Mouse (Mus musculus) cerebellum, adult (tissue): ENCODE measurements around the gene Tspo.
A peak's percentile ranks its signal among the peaks of the same experiment; 100 is the strongest.

ENCODE experiments used
- ATAC-seq: cut with Nextera tagmentation; 2 replicates; pipeline ENCODE4 v1.9.2; 2017; ENCODE audit warnings: mild to moderate bottlenecking, moderate library complexity, mixed read lengths; ENCODE audit not compliant: insufficient number of reproducible peaks, low FRiP score, low TSS enrichment

Tspo gene

DNA sequence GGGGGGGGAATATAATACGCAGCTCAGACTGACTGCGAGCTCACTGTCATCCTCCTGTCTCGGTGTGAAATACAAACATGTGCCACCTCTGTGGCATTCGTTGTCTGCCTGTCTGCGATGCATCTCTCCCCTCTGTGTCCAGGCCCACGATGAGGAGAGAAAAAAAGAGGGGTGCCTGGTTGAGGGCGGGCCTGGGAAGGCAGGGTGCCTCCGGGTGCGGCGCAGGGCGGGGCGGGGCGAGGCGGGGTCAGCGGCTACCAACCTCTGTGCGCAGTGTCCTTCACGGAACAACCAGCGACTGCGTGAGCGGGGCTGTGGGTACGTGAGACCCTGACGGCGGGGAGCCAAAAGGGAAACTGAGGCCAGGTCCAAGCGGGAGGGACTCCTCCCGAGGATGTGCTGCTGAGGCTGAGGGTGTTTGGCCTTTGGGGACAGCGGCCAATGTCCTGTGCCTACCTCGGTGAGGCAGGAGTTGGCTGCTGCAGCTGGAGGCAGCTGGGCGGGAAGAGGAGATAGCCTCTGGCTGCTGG, at the start of gene Tspo, which contains the start of gene Mcat:
TSS of gene Tspo (plus strand) at position 266 of the 530 bp plus-strand sequence.
TSS of gene Mcat (minus strand) at position 461 of the 530 bp plus-strand sequence.
- no peak for ATAC-seq

DNA sequence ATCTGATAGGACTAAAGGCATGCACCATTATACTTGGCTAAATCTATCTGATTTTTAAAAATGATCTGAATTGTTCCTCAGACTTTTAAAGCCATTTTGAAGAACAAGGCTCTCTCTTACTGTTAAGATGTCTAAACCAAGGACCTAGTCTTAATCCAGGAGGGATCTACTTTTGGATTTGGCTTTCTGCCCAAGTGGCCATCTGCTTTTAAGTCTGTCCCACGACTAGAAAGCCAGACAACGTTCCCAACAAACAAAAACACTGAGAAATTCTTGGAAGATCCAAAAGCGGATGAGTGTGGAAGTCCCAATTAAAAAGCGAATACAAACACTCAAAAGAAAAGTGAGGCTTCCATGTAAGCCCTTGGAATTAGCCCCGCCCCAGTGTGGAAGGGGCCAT, 48.4 kb upstream of the Tspo start:
- no peak for ATAC-seq

DNA sequence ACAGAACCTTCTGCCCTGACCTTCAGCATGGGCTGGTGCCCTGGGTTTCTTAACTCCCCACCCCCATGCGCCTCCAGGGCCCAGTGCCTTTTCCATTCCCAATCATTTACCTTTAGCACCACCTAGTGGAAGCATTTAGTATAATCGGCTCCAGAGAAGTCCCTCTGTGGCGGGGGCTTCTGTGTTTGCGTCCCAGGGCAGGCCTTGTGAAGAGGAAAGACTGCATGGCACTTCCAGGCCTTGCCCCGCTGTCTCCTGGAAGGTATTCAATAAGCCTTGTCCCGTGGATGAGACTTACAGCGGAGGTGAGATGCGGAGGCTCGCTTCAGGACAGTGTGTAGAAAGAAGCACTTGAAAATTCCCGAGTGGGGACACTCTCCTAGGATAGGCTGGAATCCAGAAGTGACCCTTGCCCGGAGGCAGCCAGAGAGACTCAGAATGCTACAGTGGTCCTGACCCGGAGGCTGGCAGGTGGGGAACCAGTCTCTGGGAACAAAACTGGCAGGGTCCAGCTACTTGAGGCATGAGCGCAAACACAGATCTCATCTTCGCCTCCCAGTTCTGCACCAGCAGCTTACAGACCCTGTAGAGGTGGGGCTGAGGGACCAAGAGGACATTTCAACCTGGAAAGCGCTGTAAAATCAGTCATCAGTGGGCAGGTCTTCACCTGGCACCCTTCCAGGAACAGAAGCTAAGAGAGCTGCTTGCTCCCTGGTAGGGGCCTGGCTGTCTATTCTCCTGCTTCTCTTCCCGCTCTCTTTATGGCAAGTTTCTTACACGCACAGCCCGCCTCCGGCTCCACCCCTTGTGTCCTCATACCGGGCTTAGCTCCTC, 45.0 kb upstream of the Tspo start:
- ATAC-seq, result peak; percentile 52

DNA sequence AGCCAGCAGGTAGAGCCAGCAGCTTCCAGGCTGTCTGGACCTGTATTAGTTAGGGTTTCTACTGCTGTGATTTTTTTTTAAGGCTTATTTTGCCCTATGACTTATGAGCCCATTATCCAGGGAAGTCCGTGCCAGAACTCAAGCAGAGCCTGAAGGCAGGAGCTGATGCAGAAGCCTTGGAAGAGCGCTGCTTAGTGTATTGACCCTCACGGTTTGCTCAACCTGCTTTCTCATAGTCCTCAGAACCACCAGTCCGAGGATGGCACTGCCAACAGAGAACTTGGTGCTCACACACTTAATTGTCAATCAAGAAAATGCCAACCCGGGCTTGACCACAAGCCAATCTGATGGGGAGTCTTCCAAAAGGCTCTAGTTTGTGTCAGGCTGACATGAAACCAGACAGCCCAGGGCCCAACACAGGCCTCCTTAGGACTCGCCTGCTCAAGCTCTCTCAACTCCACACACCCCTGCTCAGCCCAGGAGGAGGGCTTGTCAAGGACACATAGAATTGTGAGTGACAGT, 42.5 kb upstream of the Tspo start:
- ATAC-seq, result no peak

DNA sequence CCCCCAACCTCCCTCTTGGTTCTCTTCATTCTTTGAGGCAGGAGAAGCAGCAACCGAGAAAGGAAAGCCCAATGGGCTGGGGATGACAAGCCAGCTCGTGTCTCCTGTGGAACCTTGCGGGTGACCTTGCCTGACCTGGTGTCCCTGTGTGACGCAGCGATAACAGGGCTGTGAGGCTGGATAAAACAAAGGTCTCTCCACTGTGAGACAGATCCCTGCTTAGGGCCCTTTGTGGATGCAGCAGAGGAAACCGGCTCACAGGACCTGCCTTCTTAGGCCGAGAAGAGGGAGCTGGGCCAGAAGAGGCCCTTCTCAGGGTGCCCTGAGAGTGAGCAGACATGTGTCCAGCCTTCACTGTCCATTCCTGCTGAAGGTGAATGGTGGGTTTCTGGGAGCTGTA, 40.2 kb upstream of the Tspo start:
- no peak for ATAC-seq

DNA sequence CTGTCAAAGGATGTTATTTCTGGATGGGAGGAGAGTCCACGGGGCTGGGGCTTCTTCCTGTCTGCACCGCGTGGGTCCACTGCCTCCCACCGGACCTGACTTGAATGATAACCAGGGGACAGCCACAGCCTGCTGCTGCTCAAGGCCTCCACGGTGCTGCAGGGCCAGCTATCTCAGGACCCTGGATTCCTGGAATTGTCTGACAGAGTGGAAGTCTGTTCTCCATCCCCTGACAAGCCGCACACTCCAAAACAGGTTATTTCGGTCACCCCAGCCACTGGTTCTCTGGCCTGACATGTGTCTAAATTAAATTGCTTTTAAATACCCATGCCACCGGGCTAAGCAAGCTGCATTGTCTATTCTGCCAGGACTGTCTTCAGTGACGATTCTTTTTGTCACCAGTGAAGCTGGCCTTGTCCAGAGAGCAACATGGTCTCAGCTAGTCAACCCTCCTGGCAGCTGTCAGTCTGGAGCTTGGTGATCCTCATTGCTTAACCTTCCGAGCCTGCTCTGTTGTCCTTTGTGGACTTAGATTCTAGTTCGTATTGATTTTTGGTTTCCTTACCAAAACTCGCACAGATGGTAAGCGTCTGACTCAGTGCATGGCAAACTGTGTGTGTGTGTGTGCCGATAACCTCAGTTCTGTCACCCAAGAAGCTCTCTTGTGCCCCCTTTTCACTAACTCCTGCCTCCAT, 39.6 kb upstream of the Tspo start:
- ATAC-seq, result no peak

DNA sequence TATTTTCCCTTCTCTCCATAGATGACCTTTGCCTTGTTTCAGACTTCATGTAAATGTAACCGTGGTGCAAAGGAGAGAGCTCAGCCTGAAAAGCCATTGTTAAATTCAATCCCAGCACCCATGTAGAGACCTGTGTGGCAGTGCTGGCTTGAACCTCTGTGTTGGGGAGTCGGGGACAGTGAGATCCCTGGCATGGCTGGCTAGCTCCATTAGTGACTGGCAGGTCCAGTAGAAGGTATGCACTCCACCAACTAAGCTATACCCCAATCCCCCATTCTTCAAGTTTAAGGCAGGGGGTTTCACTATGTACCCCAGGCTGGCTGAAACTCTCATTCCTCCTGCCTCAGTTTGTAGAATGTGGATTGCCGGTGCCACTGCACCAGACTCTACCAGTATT, 39.1 kb upstream of the Tspo start:
- ATAC-seq, result no peak

DNA sequence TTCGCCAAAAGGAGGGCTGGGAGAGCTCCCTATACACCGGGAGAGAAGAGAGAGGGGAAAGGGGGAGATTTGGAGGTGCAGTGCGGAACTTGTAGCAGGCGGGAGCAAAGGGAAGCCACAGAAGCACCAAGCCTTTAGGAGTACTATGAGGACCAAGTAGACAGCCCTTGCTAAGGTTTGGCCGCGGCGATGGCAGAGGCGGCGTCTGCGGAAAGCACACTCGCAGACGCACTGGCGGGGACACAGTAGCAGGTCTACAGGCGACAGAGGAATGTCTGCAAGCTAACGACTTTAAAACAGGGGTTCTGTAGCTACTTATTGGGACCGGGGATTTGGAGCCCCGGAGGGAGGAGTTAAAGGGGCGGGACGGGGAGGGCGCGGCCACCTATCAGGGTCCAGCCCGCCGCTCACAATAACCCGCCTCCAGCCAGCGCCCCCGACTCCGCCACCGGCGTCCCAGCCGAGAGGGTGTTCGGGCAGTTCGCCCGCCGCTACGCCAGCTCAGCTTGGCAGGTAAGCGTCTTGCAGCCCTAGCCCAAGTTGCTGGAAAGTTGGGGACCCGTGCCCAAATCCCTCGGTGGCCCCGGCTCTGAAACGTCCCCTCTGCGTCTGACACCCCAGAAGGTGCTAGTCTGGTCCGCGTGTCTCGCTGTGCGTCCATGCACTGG, 36.8 kb upstream of the Tspo start, which contains the start of gene Bik:
TSS of gene Bik (plus strand) at position 439 of the 668 bp plus-strand sequence.
- no peak for ATAC-seq

DNA sequence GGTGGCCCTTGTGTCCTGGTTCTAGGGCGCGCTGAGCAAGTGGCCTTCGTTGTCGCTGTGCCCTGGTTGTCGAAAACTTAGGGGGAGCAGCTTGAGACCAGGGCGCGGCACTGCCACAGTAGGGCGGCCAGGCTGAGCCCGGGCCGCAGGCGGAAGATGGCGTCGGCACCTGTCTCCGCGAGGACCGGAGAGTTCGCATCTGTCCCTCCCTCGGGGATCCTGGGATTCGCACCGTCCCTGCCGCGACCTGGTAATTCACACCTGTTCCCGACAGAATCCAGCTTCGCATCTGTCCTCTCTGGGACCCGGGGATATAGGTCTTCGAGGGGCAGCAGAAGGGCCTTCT, 36.3 kb upstream of the Tspo start:
- ATAC-seq, result no peak

DNA sequence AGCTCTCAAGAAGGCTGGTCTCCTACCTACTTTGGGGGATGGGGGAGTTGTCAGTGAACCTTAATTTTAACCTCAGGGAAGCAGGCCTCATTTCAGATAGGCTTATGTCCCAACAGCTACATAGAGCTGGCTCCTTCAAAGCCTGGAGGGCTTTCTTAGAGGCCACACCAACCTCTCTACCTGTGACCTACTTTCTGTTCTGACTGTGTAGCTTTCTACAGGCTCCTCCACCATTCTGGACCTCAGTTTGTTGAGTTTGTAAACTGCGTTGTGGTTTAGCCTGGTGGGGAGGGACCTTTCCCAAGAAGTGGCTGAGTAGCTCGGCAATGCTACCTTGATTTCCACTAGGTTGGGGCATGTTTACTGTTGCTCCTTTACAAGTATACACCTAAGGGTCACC, 35.6 kb upstream of the Tspo start:
- no peak for ATAC-seq

DNA sequence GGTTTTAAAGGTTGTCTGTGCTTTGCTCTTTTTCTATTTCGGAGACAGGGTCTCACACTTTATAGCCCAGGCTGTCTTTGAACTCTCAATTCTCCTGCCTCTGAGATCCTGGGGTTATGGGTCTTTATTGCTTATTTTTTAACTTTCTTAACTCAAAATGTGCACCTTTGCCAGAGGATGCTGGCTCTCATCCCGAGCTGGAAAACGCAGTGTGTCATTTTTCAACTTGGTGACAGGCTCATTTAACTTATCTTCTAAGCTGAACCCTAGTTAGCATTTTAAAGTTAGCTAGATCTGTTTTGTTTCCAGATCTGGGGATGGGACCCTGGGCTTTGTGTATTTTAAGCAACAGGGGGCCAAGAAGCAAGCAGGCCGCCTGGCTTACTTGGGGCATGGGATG, 34.5 kb upstream of the Tspo start:
- no peak for ATAC-seq

DNA sequence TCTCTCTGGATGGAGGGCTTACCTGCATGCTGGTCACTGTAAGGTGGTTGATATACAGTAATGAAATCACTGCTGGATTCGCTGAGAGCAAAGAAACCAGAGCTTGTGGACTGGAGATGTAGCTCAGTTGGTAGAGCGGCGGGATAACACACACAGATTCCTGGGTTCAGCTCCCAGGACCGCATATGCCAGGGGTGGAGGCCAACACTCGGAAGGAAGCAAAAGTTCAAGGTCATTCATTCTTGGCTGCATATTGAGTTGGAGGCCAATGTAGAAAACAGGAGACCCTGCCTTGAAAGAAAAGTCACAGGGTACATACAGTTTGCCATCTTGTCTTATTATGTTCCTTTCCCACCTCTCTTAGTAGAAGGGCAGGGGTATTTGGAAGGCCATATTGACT, 33.6 kb upstream of the Tspo start:
- ATAC-seq, result no peak

DNA sequence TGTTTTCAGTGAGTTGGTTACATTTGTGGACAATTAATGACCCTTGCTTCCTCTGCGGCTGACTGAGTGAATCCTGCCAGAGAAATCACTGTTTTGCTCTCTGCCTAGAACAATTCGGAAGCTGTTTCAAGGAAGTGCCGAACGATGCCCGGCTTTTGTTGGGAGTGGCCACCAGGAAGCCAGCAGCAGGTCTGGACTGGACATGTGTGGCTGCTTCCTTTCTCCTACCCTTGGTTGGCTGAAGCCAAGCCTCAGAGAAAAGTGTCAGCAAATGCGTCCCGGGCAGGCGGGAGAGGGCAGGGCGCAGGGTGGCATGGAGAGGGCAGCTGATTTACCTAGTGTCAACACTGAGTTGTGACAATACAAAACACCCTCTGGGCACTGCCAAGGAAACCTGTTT, 33.2 kb upstream of the Tspo start:
- ATAC-seq, result no peak

DNA sequence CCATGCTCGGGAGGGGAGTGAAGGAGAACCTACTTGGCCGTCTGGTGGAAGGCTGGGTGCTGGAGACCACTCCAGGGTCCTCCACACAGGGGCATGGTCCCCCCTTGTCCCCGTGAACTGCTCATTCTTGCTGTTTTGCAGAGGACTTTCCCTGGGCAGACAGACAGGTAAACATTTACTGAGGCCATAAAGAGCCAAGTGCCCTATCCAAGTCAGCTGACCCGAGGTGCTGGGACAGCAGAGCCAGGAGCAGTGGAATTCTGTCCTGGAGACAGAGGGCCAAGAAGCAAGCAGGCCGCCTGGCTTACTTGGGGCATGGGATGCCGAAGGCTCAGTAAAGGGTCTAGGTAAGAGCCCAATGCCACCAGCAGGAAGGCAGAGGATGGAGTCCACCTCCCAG, 32.7 kb upstream of the Tspo start:
- no peak for ATAC-seq

DNA sequence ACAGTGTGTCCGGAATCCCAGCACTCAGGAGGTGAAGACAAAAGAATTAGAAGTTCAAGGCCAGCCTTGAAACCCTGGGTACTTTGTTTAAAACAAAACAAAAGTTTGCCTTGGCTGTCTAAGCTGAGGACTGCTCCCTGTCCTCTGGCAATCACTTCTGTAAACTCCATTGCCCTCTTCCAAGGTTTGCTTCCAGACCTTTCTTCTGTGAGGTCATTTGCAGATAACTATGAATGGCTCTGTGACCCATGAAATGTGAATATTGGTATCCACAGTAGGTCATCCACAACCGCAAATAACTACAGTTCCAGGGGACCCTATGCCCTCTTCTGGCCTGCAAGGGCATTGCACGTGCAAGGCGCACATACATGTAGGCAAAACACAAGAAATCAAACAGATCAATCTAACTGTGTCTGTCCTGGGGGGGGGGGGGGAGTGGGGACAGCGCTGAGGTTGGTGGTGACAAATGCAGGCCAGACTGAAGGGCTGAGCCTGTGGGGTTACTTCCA, 31.4 kb upstream of the Tspo start:
- ATAC-seq, result no peak

DNA sequence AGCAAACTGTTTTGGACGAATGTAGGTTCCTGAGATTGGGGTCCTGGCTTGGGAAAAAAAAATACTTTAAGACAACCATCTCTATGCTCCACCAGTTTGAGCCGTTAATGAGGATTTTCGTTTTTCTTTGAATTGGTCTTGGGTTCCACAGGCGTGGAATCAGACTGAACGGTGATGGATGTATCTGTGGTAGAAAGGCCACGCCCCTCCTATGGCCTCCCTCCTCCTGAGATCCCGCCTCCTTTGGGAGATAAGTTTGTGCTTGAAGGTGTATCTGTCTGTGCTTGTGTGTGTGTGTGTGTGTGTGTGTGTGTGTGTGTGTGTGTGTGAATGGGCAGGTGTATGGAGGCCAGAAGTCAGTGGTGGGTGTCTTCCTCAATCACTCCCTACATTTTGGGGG, 30.8 kb upstream of the Tspo start:
- ATAC-seq, result no peak

DNA sequence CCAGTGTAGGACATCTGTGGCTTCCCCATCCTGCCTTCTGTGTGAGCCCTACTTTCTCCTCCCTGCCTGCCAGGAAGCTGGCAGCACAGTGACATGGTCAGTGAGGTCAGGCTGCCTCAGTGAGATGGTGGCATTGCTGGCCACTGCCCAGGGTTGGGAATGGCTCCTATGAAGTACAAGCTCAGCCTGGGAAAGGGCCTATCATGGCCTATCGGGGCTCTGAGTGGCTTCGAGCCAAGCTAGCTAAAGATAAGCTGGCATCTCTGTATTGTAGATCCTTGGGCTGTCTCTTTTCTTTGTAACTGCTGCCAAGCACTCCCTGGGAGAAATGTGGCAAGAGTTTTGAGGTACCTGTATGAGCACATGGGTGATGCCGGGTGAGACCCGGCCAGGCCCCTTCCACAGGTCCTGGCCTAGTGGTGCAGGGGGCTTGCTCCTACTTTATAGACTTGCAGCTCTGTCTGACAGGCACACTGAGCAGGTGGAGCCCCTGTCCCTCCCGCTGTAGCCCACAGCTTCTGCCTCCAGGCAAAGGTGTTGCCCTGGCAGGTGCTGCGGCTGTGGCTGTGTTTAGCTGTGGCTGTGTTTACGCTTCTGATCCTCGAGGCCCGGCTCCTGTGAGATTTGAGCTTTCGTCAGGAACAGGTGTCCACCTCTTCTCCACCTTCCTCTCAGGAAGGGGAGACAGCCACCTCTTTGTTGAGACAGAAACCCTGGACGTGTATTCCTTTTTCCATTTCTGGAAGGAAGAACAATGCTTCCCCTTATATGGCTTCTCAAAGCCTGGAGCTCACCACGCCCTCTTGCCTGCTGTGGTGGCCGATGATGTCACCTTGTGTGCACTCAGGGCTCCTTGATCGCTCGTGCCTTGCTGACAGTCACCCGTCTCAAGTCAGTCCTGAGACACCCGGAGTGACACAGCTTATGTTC, 28.2 kb upstream of the Tspo start:
- no peak for ATAC-seq

DNA sequence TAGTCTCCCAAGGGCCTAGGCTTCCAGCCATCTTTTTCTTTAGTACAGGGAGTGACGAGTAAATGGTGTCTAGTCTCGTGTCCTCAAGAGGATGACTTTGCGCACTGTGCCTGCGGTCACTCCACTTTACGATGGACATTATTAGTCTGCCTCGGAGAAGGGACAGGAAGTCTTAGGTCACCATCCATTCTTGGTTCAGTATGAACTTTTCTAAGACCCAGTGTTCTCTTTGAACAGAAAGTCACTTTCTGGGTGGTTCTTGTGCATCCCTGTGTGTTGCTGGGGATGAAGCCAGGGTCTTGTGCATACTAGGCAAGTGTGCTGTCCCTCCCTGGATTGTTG, 27.5 kb upstream of the Tspo start:
- ATAC-seq, result no peak

DNA sequence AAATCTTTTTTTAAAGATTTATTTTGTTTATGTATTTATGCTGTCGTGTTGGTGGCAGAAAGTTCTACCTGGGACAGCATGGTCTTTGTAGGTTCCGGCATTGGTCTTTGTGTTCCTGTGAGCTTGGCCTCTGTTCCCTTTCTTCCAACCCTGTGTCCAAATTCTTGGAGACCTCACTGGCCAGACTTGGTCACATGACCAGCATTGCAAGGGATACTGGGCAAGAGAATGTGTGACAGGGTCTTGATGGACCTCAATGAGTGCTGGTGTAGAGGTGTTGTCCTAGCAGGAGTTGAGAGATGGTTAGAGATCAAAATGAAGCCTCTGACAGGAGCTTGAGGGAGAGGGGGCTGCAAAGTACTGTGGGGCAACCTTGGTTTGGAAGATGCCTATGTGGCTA, 24.5 kb upstream of the Tspo start:
- no peak for ATAC-seq

DNA sequence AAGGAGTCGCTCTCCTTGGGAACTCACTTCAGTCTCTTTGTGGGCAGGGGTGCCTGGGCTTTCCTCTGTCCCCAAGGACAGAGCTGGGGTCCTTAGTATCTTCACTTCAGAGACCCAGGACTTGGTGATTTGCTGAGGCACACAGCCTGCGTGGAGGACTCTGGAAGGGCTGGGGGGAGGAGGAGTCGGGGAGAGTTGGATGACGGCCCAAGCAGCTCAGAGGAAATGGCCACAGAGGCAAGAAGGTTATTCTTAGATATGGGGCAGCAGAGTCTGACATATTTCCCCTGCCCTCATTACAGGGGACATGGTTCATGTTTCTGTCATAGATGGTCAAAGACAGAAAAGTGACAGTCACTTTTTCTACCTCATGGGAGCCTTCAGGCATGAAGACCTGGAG, 23.5 kb upstream of the Tspo start:
- no peak for ATAC-seq
